In genomic region chr8:123233760-123234159, GRCm38 (mm10) we compare ENCODE assay signal across 15 mouse cellular contexts. TPM values are rescaled to one million over a fixed set of nuclear protein-coding genes. Genes with fewer than 3 reads are reported as not detected.
"Had no signal": no experiment of that assay in that cellular context is flagged by ENCODE, and none has a peak within 500 bp of the region (broad histone marks: within the 10 kb centered on the region; RNA-seq: fewer than 3 reads in every experiment).

No protein-coding gene starts in this region.

- DNase-seq: kidney, adult 8-10 months; kidney, postnatal 36 days; liver, embryonic 13.5 days; liver, postnatal 0 days; lung, postnatal 14 days; right cerebral cortex, adult 18-20 months; right cerebral cortex, postnatal 4 days; spleen, adult 18-20 months; thymus, postnatal 14 days had no signal

- H3K4me3 ChIP-seq: liver, embryonic 13.5 days; lung, embryonic 15.5 days; megakaryocyte, embryonic 14.5 days; midbrain, embryonic 15.5 days; stomach, embryonic 15.5 days had no signal

- H3K36me3 ChIP-seq: lung, embryonic 15.5 days had no signal

- H3K27ac ChIP-seq: liver, embryonic 13.5 days; lung, embryonic 15.5 days; macrophage; midbrain, embryonic 15.5 days; stomach, embryonic 15.5 days had no signal

- H3K9me3 ChIP-seq: liver, embryonic 13.5 days; lung, embryonic 15.5 days; megakaryocyte, embryonic 14.5 days; midbrain, embryonic 15.5 days; stomach, embryonic 15.5 days had no signal

RNA-seq across cellular contexts. Expression of gene Spata33, which starts 21.1 kb away (rescaled TPM):
- total RNA-seq: monocyte, adult 5-6 weeks had no signal
